ENCODE assay signal across 30 mouse cellular contexts in the genomic region with DNA sequence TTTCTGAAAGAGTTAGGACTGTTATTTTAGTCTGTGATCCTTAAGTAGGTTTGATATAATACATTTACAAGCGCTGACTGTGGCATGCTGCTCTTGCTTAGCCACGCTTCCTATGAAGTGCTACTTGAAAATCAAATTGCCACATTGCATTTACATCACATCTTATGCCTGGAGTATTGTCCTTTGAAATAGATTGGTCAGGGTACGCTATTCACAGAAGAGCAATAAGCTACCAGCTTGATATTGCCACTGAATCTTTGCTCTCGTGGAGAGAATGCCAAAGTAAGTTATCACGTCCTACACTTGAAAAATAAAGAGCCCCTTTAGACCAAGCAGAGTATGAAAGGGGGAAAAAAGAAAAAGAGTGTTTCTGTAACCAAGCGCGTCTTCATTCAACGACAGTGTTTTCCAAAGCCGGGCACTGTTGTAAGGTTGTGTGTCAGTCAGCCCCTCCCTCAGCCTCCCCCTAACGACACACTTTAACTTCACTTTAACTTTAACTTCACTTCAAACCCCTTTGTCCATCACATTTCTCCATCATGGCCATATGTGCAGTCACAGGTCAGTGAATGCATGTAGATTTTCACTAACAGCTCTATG. TPM values are rescaled to one million over a fixed set of nuclear protein-coding genes. Genes with fewer than 3 reads are reported as not detected.
A peak's percentile ranks its signal among the peaks of the same experiment; 100 is the strongest.
DNase-seq lines count a peak whose midpoint lies in the region; ATAC-seq lines count a peak whose summit lies in the region.
"Had no signal": no experiment of that assay in that cellular context is flagged by ENCODE, and none has a peak within 500 bp of the region (broad histone marks: within the 10 kb centered on the region; RNA-seq: fewer than 3 reads in every experiment).

No protein-coding gene starts in this region.

- WGBS in midbrain, embryonic 12.5 days: 58% methylated on average over 10 of the region's 10 CpGs
- 78% methylated on average over 10 of the region's 10 CpGs for WGBS in midbrain, embryonic 10.5 days
- 45% methylated on average over 10 of the region's 10 CpGs for WGBS in midbrain, embryonic 15.5 days

- H3K9me3 ChIP-seq in midbrain, embryonic 12.5 days: no peaks in the 10 kb centered on the region
- H3K9me3 ChIP-seq in midbrain, embryonic 10.5 days (replicated peaks): no peaks in the 10 kb centered on the region
- no peaks in the 10 kb centered on the region for H3K9me3 ChIP-seq in midbrain, embryonic 15.5 days
- H3K9me3 ChIP-seq: embryonic facial prominence, embryonic 10.5 days; embryonic facial prominence, embryonic 13.5 days; forebrain, embryonic 12.5 days; forebrain, embryonic 15.5 days; G1E; heart, embryonic 10.5 days; heart, embryonic 13.5 days had no signal

- H3K4me2 ChIP-seq in midbrain, embryonic 12.5 days (replicated peaks): no peak overlapping the region
- H3K4me2 ChIP-seq in midbrain, embryonic 15.5 days: no peak overlapping the region
- H3K4me2 ChIP-seq: embryonic facial prominence, embryonic 13.5 days; forebrain, embryonic 12.5 days; forebrain, embryonic 15.5 days; heart, embryonic 13.5 days; hindbrain, embryonic 14.5 days had no signal

- H3K9ac ChIP-seq in midbrain, embryonic 12.5 days (replicated peaks): no peak overlapping the region
- H3K9ac ChIP-seq in midbrain, embryonic 15.5 days: no peak overlapping the region
- H3K9ac ChIP-seq: embryonic facial prominence, embryonic 13.5 days; forebrain, embryonic 12.5 days; forebrain, embryonic 15.5 days; heart, embryonic 13.5 days; hindbrain, embryonic 14.5 days had no signal

- ATAC-seq in midbrain, embryonic 12.5 days (ENCODE audit: low FRiP score, low read depth): peak; percentile 87
- peak; percentile 48; the same call in 1 of the 2 replicates for ATAC-seq in midbrain, embryonic 15.5 days (replicated peaks)
- ATAC-seq: forebrain, embryonic 15.5 days; hindbrain, postnatal 0 days; Patski had no signal

- DNase-seq in midbrain, embryonic 10.5 days (ENCODE audit: low spot score): no peak
- peak; percentile 23 for DNase-seq in retina, postnatal 1 day
- DNase-seq in layer of hippocampus, adult 9-10 months (ENCODE audit: low spot score): no peak
- no peak for DNase-seq in right cerebral cortex, postnatal 36 days (ENCODE audit: low spot score in 2 of 2)
- DNase-seq: adrenal gland, postnatal 10 days; B cell, adult 2 months; cerebellum, adult 11-12 months; cerebellum, adult 8-10 months; cerebellum, postnatal 10 days; cerebellum, postnatal 36 days; embryo, embryonic 11 days; gastrocnemius, postnatal 10 days; gastrocnemius, postnatal 36 days; heart, adult 2 months; heart, postnatal 14 days; heart, postnatal 4 days had no signal

- H3K27ac ChIP-seq in midbrain, embryonic 12.5 days (replicated peaks): no peak overlapping the region
- H3K27ac ChIP-seq in midbrain, embryonic 10.5 days (replicated peaks): no peak overlapping the region
- no peak overlapping the region for H3K27ac ChIP-seq in midbrain, embryonic 15.5 days
- H3K27ac ChIP-seq: embryonic facial prominence, embryonic 10.5 days; embryonic facial prominence, embryonic 13.5 days; forebrain, embryonic 12.5 days; forebrain, embryonic 15.5 days; heart, adult 2 months; heart, embryonic 10.5 days; heart, embryonic 13.5 days; hindbrain, embryonic 14.5 days; hindbrain, postnatal 0 days had no signal

- no peaks in the 10 kb centered on the region for H3K4me1 ChIP-seq in midbrain, embryonic 12.5 days
- H3K4me1 ChIP-seq in midbrain, embryonic 10.5 days: no peaks in the 10 kb centered on the region
- H3K4me1 ChIP-seq in midbrain, embryonic 15.5 days: no peaks in the 10 kb centered on the region
- H3K4me1 ChIP-seq: embryonic facial prominence, embryonic 10.5 days; embryonic facial prominence, embryonic 13.5 days; forebrain, embryonic 12.5 days; forebrain, embryonic 15.5 days; heart, embryonic 10.5 days; heart, embryonic 13.5 days had no signal

- H3K36me3 ChIP-seq in midbrain, embryonic 12.5 days: no peaks in the 10 kb centered on the region
- H3K36me3 ChIP-seq in midbrain, embryonic 10.5 days: no peaks in the 10 kb centered on the region
- H3K36me3 ChIP-seq in midbrain, embryonic 15.5 days (replicated peaks): no peaks in the 10 kb centered on the region
- H3K36me3 ChIP-seq: embryonic facial prominence, embryonic 10.5 days; embryonic facial prominence, embryonic 13.5 days; forebrain, embryonic 12.5 days; forebrain, embryonic 15.5 days; G1E; heart, embryonic 10.5 days; heart, embryonic 13.5 days had no signal

- no peaks in the 10 kb centered on the region for H3K27me3 ChIP-seq in midbrain, embryonic 12.5 days
- no peaks in the 10 kb centered on the region for H3K27me3 ChIP-seq in midbrain, embryonic 10.5 days (ENCODE audit: low read depth, poor library complexity, severe bottlenecking)
- no peaks in the 10 kb centered on the region for H3K27me3 ChIP-seq in midbrain, embryonic 15.5 days (replicated peaks)
- H3K27me3 ChIP-seq: CH12.LX; embryonic facial prominence, embryonic 13.5 days; forebrain, embryonic 12.5 days; forebrain, embryonic 15.5 days; heart, embryonic 13.5 days; Patski had no signal

- no peak overlapping the region for H3K4me3 ChIP-seq in midbrain, embryonic 12.5 days
- H3K4me3 ChIP-seq in midbrain, embryonic 10.5 days: no peak overlapping the region
- no peak overlapping the region for H3K4me3 ChIP-seq in midbrain, embryonic 15.5 days
- H3K4me3 ChIP-seq: embryonic facial prominence, embryonic 10.5 days; embryonic facial prominence, embryonic 13.5 days; erythroblast, embryonic 14.5 days; forebrain, embryonic 12.5 days; forebrain, embryonic 15.5 days; heart, adult 2 months; heart, embryonic 10.5 days; heart, embryonic 13.5 days had no signal

RNA-seq across cellular contexts. Expression of a gene that starts 51.0 kb away (rescaled TPM):
- 17.6 and 18.9 TPM in 2 replicates for polyA plus RNA-seq in midbrain, embryonic 12.5 days (2016; fragmentation: Nextera tagmentation; extraction: Ambion mirVana)
- 16.8 and 18.9 TPM in 2 replicates for polyA plus RNA-seq in midbrain, embryonic 10.5 days (2016; fragmentation: Nextera tagmentation; extraction: Ambion mirVana)
- 13.6 and 16.1 TPM in 2 replicates for polyA plus RNA-seq in midbrain, embryonic 15.5 days (2015; fragmentation: Nextera tagmentation; extraction: Ambion mirVana)
